Mouse (Mus musculus): ENCODE results near the gene Fars2.

The Fars2 gene

DNA sequence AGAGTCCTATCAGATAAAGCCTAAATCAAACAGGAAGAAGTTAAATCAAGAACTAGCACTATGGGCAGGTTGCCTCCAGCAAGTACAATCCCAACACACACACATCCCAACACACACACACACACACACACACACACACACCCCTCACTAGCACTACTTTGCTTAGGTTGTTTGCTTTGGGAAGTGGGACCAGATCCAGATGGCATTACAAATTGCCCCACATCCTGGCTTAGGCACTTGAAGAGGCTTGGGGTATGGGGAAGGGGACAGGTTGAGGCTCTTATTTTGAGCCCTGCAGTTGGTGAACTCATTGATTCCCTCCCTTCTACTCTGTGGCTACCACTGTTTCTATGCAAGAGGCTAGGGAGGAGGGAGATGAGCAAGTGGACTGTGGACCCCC, 605.1 kb downstream of the Fars2 start:
- no peak for DNase-seq

DNA sequence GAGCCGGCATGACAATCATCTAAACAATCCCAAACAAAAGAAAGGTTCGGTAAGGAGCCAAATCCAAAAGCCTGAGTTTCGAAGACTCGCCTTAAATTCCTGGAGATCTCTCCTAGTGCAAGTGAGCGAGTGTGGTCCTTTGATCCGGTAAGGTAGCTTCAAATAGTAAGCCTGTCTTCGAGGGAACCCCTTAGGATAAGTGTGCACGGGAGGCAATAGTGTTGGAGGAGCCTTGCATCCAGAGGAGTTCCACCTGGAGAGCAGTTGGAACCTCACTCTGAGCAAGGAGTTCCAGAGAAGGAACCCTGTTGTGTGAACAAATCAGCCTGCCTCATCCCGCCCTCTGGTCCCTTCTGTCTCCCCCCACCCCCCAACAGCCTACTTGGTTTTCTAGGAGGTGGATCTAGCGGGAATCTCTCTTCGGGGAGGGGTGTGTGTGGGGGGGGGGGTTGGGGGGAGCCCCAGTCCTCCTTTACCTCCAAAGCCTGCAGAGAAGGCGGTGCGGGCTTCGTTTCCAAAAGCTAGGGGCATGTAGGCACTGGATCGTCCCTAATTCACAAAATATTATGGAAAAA, 606.6 kb downstream of the Fars2 start:
- DNase-seq = no peak

DNA sequence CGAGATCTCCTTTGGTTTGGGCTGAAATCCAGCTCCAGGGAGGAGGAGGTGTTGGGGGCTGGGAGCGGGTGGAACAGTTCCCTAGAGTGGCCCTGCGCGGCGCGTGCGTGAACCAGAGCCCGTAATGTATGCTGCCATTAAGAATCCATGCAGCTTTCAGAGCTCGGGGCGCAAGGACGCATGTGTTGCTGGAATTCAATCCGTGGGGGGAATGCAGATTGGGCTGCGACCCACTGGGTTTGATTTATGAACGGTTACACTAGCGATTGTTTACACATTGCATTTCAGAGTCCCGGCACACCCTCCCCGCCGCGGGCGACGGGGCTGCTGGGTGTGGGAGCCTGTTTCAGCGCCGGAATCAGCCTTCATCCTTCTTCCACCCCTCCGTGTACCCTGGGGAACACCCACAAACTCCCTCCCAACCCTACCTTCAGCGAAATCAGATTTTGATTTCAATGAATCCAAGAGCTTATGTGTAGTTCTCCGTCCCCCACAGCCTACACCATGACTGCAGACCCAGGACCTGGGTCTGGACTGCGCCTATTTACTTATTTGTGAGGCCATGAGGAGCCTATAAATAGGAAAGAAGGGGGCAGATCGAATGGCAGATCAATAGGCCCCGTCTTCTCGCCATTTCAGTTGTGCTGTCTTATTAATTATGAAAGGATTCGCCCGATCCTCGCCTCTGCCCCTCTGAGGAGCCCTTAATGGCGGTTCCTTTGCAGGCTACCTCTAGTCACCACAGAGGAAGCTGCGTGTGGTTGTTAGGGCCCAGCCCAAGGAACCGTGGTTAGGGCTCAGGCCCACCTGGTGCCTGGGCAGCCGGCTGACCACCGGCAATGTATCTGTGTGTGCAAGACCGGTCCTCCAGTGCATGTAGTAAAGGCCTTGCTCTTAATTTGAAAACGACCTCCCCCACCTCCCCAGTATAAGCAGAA, 607.6 kb downstream of the Fars2 start:
- DNase-seq = peak; percentile 13

DNA sequence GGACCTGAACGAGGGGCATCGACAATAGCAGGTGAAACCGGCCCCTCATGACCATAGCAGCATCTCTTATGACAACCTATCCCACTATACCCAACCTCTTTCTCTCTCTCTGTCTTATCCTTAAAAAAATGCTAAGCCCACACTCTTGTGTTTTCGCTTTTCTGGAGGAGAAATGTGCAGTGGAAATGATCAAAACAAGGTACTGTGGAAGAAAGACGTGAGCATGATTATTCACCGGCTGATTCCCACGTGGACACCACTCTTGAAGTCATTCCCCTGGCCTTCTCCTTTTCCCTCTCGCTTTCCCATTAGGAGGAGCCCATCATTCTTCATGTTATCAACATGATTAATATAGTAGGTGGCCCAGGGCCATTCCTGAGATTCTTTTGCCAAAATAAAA, 608.7 kb downstream of the Fars2 start:
- peak; percentile 9 for DNase-seq

DNA sequence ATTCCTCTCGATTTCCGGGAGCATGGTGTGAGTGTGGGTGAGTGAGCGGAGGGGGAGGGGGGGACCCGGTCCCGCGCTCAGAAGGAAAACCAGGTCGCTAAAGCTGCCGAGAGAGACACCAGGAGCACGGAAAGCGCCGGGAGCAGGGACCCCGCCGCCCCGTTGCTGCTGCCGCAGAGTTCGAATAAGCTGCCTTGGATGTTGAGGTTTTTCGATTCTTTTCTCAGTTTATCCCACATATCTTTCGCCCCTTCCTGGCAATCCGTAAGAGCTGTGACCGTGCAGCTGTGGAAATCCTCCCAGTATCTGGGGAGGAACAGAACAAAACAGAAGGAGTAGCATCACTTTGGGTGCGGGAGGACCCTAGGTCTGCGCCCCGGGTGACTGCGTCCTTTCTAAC, 609.3 kb downstream of the Fars2 start:
- DNase-seq = no peak

DNA sequence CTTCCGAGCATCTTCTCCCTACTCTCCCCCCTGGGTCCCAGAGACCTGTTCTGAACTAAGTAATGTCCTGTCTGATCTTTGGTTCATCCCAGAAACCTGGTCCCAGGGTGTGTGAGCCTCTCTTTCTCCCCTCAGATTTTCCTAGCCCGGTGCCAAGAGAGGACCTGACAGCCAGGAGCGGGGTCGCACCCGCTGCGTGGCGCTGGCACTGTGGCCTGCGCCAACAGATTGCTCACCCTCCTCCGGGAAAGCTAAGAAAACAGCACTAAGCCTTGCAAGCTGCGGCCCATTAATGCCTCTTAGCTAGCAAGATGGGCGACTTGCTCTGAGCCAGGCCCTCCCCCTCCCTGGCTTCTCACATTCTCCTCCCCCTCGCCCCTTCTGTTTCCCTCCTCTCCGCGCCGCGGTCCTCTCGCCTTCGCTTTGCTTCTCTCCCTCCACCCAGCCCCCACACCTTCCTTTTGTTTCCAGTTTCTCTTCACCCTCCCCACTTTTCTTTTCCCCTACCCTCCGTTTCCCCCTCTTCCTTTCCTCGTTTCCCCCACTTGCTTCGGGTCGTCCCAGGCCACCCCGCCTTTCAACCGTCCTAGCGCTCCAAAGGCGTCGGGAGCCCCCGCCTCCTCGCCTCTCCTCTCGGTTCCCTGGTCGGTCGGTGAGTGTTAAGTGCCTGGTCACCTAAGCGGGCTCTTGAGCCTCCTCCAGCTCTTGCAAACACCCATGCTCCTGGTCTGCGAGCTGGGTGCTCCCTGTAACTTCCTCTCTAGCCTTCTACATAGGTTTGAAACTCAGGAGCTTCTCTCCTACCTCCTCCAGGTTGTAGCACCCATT, 610.0 kb downstream of the Fars2 start:
- DNase-seq = no peak

DNA sequence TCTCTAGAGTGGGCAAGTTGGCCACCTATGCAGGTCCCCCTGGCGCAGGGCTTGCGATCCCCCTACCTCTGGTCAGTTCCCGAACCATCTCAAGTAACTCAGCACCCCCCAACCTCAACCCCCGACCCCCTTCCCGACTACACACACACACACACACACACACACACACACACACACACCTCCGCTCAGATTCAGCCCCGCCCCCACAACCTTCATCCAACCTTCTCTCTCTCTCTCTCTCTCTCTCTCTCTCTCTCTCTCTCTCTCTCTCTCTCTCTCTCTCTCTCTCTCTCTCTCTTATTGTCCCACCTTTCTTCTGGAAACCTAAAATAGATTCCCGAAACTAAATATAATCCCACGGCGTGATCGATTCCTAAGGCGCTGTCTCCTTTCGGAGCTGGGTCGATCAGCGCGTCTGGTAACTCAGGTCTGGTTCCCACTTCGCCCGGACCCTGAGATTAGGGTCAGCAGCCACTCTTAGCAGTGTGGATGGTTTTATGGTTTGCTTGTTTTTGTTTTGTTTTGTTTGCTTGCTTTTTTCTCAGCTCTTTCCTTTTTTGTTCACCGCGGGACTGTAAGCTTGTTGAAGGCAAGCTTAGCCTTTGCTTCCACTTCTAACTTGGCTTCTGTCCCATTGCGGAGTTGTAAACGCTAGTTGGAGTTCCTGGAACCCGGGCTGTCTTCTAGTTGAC, 610.7 kb downstream of the Fars2 start:
- DNase-seq = no peak

DNA sequence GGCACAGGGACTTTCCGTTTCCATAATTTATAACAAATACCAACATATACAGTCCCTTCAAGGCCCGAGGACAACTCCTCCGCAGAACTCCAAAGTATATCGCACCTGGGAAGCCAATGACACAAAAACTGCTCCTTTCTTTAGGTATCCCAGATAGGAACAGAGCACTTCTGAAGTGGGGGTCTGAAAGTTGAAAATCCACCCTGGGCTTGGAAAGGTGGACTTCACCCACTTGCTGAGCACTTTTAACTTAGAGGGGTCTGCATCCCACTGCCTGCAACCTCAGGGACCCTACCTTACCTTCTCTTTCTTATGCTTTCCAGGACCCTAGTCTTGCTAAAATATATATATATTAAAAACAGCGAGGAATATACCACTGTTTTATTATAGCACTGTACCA, 611.3 kb downstream of the Fars2 start:
- no peak for DNase-seq

DNA sequence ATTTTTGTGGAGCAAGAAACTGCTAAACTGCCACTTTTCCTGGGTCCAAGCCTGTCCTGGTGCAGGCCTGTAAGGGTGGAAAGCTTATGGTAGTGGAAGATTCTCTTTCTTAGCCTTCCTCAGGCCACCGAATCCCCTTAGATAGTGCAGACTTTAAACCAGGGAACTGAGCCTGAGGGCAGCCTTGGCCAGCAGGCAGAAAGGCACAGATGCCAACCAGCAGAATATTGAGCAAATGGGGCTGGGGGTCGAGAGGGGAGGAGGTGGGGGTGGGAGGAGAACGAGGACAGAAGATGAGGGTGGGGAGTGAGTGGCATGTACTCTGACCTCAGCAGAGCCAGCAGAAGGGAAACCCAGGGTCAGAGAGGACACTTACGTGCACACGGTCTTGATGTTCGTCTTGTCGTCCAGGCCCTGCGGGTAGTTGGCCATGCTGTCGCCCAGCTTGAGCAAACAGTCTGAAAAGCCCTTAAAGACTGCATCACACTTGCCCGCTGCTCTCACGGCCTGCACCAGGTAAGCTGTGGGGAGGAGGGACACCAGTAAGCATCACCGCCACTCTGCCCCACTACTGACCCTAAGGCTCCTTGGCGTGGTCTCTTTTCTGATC, 612.6 kb downstream of the Fars2 start:
- DNase-seq = no peak

DNA sequence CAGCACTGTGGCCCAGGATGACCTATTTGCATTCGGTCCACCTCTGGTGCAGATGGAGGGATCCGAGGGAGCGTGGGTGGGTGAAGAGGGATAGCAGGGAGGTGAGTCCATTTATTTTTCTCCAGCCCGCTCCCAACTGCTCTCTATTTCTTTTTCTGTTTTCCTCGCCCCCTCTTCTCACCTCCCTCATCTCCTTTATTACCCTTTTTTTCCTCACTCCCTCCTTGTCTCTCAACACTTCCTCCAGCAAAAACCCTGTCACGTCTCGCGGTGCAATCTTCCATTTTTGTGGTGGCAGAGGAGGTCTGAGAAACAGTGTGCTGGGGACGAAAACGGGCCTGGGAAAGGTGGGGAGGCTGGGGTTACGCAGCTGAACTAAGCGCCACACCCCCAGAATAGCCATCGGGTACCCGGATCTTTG, 613.1 kb downstream of the Fars2 start:
- DNase-seq = no peak

DNA sequence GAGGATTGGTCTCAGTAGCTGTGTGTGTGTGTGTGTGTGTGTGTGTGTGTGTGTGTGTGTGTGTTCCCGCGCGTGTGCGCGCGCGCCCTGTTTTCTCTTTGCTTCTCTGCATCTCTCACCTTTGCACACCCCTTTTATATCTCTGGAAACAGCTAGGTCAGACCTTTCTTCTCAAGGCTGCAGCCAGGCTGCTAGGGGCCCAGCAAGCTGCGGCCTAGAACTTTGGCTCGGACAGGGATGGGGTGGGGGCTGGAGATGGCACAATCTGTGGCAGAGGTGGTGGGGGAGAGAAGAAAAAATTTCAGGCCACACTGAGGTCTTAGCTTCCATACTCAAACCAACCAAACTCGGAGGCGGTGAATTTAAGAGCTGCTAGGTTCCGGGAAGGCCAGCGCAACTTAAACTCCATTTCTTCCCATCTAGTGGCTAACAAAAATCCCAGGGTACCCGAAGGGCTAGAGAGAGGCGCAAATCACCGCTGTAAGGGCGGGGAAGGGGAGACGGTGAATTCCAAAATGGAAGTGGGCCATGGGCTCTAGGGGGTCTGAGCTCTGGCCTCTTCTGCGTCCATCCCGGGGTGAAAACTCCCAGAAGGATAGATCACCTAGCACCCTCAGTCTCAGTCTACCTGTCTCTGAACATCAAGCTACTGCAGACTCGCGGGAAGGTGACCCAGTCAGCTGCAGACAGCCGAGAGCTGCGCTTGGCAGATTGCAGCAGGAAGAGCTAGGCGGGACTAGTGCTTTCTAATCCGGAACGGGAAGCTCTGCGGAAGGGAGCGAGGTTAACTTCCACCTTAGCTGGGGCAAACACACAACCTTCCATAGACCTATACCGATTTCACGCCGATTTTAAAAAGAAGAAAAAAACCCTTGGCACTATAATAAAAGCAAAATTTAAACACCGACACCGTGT, 614.1 kb downstream of the Fars2 start:
- DNase-seq = peak; percentile 47

DNA sequence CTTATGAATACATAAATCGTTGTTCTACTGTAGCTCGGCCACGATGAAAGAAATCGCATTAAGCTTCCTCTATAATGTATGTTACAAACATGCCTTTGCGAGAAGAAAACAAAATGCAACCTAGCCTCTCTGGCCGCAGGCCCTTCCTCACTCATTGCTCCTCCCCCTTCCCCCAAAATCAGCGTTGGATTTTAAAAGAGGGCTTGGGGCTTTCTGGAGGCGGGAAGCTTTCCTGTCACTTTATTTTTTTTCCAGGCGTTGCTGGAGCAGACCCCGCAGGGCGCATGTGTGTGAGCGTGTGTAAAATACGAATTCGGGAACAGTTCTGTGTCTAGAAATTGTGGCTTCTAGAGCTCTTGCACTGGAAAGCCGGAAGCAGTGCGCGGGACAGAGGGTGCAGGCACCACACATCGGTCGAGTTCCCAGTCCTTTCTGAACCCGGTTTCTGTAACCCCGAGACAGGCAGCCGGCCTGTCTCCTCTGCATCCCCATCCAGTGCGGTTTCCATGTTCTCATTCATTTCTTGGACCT, 614.8 kb downstream of the Fars2 start:
- DNase-seq = peak; percentile 14

DNA sequence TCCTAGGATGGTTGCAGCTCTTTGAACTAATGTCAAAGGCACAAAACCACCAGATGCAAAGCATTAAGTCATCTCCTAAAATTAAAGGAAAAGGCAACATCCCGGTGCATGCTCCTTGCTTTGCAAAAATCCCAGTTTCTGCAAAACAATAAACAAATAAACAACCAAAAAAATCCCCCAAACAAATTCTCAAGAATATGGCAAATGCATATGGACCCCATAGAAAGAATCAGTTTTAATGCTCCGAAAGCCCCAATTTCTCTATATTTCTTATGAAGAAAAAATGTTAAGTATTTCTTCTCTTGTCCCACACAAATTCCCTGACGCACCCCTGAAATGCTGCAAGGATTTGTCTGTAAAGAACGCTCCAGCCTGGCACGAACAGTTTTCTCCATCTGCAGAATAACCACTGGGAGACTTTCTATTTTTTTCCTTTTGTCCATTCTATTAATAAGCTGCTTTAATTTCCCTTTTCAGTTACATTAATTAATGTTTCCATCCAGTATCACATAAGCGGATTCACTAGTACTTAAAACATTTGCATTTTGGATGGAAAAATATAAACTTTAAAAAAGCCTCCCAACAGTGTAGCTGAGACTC, 615.8 kb downstream of the Fars2 start:
- DNase-seq = no peak

DNA sequence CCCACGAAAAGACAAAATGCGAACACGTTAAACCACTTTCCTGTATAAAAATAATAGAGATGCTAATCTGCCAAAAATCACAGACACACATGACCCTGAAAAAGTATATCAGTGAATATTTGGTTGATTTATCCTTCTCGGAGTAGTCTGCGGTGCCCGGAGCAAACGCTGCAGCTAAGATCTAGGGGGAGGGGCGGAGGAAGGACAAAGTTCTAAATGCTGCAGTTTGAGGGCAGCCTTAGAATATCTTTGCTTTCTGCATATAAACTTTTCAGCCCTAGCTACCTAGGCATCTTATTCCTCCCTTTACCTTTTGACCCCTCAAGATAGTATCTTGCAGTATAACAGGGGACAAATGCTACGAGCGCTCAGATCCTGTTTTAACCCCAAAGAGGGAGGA, 616.4 kb downstream of the Fars2 start:
- DNase-seq = peak; percentile 19

DNA sequence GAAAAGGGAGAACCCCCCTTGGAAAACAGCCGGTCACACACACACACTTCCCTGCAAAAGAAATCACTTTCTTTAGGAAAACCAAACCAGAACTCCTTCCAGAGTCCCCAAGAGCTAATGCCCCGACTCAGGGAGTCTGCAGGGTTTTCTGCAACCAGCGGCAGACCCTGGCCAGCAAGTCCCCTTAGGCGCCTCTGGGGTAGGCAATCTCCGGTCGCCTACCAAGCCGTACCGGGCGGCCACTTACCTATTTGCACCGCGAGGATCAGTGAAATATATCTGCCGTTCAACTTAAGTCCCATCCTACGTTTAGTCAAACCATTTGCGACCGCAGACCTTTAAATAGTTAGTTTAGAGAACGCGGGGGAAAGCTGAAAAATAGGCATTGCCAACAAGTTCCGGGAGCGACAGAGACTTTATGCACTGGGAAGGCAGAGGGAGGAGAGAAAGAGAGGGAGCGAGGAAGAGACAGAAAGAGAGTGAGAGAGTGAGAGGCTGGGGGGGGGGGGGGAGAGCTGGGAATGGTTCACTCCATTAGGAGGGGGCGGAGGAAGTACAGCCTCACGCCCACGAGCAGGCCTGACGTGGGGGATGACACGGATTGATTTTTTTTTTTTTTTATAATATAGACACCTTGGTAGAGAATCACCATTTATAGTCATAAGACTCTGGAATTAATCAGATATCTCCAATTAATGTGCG, 616.9 kb downstream of the Fars2 start:
- no peak for DNase-seq

DNA sequence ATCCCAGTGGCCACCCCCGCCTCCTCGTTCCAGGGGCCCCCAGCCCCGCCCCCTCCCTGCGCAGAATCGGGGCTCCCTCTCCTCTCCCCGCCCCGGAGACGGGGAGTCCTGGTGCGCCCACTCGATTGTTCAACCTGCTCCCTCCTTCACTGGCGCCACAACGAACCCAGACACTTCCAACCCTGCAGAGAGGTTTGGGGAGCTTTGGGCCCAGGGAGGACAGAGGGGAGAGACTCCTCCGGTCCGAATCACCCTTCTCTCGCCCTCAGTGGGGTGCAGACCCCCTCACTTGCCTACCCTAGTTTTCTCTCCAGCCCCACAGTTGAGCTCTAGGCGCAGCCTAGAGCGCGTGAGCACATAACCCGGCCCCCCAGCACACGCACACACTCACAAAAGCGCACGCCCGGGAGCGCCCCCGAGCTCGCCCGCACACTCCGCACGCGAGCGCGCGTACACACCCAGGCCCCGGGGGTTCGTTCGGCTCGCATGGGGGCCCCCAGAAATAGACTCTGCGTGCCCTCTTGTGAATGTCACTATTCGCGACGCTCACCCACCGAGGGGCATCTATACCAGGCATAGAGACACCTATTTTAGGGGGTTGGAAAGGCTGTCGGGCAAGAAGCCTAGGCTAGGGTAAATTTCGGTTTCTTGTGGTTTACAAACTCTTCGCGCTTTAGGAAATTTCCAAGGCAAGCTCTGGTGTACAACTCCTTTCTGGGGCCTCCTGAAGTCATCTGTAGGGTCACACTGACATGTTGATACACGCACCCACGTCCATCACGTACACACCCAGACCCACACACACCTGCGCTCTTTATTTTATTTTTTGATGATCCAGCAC, 617.7 kb downstream of the Fars2 start, which contains the start of gene Nrn1:
Gene Nrn1, minus strand, starts transcription at position 401 of the 841 bp plus-strand sequence.
- peak; percentile 10 for DNase-seq

DNA sequence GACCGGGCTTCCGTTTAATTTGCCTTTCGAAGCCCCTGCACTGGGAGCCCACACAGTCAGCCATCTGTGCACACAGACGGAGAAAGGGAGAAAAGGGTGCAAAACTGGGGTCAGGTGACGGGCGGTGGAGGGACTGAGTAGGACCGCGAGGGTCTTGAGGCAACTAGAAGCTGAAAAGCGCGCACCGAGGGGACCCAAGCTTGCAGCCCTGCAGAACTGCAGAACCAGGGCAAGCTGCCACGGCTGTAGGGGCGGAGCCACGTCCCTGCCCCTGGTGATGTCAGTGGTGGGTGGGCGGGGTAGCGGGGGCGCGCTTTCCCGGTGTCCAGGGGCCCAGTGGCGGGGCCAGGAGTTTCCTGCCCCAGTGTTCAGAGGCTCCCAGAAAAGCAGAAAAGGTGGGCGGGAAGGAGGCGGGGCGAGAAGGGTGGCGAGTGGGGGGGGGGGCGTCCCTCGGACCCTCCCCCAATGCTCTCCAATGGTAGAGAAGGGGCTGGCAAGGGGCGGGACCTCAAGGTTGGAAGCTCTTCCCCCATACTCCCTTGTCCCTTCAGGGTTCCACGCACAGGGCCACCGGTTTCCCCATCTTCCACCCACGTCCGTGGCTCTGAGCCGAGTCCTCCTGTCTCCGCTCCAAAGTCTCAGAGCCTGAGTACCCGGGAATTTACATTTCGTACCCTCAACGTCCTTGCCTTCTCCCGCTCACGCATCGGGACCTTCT, 618.8 kb downstream of the Fars2 start:
- DNase-seq = no peak

DNA sequence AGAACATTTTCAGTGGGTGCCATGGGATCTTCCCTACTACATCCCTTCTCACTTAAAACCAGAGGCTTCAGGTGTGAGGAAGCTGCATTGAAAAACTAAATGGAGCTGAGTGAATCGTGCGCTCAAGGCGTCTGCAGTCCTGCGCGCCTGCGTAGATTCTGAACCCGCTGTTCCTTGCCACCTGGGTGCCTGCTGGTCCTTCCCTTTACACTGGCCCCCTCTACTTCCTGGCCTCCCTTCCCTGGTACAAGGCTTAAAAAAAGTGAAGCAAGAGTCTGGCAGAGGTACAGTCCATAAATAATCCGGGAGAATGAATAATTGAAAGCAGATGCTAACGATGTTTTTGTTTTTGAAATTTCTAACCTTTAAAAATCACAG, 619.4 kb downstream of the Fars2 start:
- no peak for DNase-seq
